Mouse (Mus musculus): Measurements from ENCODE around the gene Gm37419.

The Gm37419 gene

DNA sequence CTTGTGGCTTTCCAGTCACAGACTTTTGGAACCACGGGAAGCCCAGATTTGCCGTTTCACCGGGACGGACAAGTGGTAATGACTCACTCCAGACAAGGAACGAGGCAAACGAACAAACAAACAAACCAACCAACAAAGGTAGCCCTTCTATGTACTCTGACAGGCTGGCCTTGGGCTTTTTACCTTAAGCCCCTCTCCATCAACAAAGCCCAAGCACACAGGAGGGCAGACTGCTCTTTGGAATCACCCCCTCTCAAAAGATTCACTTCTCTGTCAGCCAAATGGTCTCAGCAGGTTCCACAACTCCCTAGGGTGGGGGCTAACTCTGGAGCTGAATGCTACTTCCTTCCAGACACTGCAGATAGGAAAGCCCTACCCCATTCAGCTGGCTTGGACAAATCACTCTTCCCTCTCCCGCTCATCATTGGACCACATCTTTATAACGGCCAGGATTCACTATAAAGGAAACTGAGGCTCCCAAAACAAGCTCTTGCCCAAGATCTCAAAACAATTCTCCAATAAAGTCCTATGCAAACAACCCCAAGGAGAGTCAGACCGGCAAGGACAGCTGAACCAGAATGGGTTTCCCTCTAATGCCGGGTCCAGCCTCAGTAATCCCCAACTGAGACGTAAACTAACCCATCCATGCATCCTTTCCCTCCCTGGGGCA lies 7.9 kb upstream of the Gm37419 start:
- no peak for DNase-seq

DNA sequence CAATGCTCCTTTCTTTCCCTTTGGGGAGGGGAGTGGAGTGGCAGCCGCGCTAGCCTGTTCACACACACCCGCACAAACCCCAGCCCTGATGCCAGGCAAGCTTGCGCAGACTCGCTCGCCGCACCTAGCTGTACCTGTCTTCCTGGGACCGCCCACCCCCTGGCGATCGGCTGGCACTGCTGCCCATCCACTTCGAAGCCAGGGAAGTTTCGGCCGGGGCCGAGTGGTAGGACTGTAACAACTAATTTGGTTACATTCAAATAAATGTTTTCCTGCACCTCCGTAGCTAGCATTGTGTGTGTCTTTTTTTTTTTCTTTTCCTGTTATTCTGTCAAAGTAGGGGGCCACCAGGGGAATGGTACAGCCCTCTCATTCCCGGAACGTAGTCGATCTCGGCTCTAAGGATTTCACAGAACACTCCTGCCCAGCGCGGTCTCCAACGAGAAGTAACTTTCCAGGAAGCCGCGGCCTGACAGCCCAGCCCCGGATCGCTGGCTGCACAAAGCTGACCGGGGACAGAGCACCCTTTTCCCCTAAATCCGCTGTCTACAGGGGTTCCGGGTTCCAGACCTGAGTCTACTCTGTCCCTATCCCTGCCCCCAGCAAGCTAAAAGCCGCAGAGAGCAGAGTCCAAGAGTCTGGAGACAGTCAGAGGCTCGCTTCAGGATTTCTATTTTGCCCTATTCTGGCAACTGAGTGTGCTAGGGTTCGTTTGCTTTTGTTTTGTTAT lies 7.1 kb upstream of the Gm37419 start:
- DNase-seq = peak; percentile 54

DNA sequence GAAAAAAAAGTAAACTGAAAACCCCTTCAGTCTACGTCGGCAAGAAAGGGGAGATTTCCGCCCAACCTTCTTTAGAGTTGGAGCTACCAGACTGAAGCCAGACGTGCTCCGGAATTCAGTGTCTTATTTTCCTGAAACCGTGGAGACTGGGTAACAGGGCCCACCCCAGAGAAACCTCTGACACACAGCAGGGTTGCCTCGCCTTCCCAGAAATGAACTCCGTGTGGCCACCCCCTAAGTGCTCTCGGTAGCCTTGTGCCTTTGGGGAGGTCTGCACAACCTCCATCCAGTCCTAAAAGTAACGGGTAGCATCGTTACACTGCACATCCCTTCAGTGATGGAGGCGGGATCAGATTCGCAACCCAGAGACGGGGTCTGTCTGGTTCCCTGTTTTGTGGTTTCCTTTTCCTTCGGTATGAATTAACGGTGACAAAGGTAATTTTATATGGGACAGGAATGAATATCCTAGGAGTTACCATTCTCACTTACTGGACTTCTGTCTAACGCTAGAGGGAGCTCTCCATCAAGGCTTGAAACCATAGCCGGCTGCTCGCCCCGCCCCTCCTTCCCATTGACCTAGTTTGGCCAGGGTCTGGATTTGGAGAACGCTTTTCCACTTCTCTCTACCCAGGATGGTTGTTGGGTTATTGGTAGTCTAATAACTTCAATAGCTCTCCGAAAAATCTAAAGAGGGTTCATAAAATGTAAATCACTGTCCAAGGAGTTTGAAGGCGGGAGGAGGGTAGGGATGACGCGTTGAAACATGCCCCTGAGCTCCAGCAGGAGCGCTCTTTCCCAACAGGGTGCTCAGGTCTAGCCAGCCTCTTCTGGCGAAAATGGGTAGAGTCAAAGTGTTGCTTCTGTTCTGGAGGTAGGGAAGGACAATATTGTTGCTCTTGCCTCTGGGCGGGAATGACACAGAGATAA lies 6.1 kb upstream of the Gm37419 start:
- peak; percentile 96 for DNase-seq

DNA sequence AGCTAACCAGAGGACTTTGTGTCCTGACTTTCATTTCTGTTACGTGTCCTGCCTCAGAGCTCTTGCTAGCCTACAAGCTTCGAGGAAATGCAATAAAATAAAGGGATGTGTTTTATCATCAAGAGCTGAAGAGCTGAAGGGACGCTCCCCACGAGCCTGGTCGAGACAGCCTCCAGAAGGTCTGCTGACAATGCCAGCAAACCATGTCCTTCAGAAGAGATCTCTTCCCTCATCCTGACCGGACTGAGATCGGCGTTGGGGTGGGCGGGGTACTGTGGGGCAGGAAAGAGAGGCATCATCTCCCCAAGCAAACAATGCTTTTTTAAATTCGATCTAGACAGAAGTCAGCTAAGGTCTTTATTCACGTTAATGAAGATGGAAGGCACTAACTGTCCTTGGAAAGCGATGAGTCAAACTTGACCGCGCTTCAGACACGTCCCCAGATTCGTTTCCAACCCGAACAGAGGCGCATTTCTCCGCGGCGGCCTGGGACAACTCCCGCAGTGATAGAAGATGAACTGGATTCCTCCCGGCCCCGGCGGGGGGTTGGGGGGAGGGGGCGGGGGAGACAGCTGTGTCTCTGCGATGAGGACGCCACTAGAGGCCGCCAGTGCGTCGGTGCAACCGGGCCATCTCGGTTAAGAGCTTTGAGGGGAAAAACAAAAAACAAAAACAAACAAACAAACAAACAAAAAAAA lies 5.2 kb upstream of the Gm37419 start:
- peak; percentile 81 for DNase-seq

DNA sequence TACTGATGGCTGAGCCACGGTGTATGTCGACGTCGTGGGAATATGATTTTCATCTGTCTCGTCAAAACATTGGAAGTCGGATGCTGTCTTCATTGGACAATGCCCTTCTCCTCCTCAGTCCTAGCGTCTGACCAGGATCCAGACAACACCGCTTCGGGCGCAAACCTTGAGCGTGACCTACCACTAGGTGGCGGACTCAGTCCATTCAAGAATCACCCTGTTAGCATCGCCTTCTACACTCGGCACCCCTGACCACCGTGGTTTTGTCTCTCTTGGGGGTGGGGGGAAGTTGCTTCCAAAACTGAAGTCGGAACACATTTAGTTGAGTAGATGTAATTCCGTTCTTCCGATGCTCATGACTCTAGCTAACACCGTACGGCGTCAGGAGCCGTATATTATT lies 4.1 kb upstream of the Gm37419 start:
- DNase-seq = peak; percentile 96

DNA sequence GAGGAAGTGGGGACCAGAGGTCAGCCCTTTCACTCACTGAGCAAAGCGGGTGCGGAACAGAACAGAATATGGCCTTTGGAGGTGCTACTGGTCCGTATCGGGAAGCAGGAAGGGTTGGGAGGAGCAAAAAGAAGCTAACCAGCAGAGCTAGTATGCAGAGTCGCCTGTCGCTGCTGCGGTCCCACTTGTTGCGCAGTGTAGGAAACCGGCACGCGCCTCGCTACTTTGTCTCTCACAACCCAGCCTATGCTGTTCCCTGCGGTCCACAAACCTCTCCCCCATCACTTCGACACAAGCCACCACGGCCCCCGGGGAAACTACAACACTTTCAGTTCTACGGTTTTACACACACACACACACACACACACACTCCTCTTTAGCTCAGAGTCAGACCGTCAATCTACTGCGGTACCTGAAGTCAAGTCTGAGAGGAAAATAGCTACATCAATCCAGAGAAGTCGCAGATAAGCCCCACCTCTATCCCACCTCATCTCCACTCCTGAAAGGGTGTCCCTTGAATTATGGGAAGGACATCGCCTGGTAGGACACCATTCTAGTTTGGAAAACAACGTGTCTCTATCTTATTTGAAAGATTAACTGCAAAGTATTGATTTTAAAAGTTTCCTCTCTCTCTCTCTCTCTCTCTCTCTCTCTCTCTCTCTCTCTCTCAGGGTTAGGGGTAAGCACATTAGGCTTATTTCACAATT lies 3.4 kb upstream of the Gm37419 start:
- DNase-seq = peak; percentile 75

DNA sequence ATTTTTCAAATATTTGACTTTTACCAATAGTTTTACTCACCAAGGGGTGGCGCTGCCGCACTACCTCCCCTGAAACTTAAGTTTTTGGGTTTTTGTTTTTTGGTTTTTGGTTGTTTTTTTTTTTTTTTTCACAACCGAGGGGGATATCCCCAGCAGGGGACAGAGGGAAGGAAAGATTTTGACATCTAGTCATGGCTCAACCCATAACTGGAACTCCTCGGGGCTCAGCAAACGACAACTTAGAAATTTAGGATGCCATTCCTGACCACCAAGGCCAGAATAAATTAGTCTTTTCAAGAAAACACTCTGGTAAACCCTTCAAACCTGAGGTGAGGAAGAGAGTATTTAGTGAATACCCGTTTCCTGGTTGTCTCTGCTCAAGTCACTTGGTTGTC lies 2.8 kb upstream of the Gm37419 start:
- peak; percentile 71 for DNase-seq

DNA sequence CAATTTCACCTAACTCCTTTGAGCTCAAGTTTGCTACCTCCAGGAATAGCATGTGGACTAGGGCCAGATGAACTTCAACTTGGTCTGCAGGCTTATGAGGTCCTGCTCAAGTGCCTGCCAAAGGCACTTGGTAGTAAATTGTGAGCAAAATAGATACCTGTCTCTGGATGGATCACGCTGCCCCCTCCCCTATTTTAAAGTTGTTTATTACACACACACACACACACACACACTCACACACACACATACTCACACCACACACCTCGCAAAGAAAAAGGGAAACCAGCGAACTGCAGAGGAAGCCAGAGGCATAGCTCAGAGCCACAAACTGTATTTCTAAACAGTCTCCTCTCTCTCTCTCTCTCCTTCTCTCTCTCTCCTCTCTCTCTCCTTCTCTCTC lies 2.1 kb upstream of the Gm37419 start:
- peak; percentile 53 for DNase-seq

DNA sequence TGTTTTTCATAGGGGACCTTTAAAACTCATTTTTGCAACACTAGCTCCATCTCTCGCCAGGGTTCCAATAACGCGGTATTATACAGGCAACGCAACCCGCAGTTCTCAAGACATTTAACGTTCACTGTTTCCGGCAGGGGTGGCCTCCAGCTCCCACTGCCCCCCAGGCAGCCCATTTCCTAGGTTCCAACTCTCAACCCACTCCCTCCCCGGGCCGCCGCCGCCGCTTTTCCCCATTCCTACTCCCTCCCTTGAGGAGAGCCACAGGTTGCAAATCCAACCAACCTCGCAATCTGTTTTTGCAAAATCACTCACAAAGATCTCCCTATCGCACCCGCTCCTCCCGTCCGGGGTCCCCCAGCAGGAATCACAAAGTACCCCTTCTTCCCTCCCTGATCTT lies 1.4 kb upstream of the Gm37419 start:
- peak; percentile 39 for DNase-seq

DNA sequence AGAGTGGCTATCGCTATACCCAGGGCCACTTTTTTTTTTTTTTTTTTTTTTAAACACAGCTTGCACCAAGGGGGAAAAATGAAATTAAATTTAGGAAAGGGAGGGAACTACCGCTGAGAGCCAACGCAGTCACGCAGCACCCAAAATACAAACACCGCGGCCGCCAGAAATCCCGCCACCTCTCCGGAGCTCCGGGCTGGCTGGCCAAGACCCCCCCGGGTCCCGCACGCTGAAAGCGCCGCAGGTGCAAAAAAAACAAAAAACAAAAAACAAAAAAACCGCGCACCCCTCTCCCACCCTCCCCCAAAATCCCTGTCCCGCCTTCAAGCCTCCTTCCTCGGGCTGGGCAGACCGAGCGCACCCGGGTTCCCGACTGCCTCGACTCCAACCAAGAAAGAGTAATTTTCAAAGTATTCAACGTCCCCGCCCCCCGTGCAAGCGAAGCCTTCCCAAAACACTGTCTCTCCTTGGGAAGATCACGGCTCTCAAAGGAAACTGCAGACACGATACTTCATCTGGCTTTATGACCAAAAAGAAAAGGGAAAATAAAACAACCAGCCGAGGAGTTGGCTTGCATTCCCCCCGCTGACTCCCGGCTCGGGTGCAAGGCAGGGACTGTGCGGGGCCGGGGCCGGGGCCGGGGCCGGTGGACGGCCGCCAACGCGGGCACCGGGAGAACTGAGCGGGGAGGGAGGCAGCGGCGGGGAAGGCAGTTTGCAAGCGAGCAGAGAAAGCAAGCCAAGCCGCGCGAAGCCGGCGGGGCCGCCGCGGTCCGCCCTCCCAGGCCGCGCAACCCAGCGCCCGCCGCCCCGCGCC lies 733 bp upstream of the Gm37419 start:
- DNase-seq = peak; percentile 62

DNA sequence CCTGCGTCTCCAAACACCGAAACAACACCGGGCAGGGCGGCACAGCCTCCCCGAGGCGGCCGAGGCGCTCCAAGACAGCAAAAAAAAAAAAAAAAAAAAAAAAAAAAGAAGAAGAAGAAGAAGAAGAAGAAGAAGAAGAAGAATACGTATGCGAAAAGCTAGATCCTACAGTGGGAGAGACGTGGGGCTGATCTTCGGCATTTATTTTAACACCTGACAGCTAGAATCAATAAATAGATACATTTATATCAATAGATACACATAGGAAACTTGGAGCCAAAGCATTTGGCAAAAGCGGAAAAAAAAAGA lies 171 bp upstream of the Gm37419 start:
- no peak for DNase-seq

DNA sequence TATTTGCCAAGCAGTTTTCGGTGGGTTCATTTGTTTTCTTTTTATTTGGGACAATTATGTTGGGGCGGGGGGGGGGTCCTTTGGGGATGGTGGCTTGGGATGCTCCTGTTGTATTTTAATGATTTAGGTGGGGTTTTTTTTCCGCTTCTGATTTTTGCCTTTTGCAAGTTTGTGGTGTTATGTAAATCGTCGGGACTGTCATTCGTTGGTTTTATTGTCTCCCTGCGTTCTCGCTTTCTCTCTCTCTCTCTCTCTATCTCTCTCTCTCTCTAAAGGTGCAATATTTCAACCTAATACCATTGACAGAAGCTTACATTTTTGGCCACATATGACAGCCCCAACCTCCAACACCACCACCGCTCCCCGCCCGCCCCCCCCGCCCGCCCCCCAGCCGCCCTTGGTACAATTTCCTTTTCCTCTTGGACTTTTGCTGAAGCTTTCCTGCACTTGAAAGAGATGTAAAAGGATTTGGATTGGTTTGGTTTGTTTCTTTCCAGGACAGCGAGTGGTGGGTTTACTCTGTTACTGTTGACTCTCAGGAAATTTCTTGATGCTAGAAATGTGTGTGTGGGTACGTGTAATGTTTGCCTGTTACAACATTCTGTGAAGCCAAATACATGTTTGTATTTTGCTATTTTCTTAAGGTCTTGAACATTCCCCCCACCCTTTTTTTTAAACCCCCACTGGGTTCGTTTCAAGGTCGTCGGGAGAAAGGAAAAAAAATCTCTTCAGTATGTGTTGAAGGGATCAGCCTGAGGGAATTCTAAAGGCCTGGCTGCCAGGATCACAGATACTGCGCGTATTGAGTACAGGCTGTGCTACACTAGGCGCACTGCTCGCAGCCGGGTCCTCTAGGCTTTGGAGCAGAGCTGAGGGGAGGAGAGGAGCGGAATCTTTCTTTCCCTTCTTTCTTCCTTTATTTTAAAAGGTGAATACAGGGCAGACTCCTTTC lies 1.2 kb downstream of the Gm37419 start:
- DNase-seq = peak; percentile 59

DNA sequence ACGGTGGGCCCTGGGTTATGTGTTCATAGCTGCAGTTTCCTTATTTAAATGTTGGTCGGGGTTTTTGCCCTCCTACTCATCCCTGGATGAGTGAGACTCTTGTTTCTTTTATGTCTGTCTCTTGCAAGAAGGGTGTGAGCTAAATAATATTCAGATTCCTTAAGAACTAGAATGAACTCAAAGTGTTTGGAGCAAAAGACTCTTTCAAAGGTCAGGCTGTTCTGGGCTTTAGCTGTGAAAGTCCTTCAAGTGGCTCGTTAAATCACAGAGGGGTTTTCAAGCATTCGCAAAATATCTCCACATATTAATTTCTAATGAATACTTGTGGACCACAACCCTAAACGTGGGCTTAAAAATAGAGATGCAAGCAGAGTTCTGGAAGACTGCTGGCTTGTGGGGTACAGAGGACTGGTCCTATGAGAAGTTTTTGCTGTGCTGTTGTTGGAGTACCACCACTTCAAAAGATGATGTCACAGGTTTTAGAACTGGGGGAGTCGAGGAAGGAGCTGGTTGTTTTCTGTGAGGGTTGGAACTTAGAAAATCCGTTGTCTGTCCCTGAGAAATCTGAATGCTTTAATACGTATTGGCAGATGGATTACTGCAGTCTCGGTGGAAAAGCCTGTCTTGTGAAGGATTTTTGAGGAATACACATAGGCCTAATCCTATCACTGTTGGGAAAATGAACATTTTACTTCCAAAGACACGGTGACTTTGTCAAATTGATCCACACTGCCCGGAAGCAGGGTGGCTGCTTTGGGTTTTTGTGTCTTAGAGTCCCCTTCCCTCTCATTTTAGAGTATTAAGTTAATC lies 2.1 kb downstream of the Gm37419 start:
- no peak for DNase-seq

DNA sequence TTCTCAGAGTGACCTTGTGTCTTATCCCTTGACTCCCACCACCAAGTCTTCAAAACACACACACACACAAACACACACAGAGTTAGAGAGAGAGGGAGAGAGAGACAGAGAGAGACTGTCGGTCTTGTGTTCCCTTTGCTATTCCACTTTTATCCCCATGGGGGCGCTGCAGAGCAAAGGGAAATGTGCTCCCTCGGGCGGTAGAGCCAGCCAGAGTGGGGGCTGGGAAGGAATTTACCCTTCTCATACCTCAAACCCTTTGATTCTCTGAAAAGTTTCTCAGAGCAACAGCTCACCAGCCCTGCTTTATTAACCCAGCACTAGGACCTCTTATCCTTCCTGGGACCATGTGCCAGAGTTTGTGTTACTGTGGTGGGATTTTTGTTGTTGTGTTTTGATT lies 2.9 kb downstream of the Gm37419 start:
- peak; percentile 95 for DNase-seq

DNA sequence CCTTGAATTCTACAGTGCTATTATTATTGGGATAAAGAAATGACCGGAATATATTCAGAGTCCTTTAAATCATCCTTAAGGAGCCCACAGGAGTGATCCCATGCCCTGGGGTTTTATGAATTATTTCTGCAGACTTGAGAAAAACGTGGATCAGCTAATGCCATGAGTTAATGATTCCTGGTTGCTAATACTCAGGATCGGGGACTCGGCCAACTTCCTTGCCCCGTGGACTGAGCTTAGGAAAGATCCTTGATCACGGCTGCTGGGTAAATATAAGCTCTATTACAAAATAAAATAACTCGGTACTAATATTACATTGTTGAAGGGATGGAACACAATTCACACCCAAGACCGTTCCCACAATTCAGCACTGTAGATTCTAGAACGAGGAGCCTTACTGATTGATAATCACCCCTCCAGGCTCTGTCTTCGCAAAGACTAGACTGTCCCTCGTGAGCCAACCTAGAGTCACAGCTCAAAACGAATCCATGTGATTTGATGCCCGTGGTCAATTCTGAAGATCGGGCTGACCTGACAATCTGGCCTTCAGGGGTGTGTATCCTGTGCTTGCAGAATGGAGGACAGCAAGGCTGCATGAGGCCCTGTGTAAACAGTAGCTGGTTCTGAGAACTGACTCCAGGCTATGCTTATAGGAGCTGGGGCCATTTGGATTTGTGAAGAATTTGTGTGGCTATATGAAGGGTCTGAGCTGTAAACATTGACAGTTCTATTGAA lies 3.7 kb downstream of the Gm37419 start:
- no peak for DNase-seq

DNA sequence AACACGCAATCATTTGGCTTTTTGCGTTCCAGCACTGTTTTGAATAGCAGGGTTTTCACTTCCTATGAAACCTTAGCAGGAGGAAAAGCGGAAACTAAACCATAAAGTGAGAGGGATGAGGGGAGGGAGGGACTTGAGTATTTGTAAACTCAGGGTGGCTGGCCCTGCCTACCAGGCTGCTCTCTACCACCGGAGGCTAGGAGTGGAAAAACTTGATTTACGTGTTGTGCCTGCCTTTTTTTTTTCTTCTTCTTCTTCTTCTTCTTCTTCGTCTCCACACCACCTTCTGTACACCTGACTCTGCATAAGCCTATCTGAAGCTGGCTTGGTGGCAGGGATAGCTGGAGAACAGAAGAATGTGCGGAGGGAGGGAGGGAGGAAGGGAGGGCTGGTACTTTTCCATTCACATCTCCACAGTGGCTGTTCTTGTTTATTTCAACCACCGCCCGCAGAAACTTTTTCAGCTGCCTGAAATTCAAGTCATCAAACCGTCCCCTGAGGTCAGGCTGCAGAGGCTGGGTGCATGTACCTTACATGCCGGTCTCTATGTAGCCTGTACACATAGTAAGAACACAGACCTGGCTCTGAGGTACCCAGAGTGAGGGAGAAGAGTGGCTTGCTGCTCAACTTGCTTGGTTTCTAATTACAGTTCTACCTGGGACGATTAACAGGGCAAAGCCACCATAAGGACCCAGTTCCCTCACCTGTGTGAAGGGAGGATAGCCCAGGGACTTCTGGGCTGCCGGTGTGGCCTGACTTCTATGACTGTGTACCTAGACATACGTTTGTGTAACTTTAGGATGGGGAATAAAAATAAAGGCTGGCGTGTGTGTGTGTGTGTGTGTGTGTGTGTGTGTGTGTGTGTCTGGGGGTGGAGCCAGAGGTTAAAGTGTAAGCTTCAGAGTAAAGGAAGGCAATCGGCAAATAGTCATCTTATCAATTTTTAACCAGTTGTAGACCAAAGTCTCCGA lies 5.4 kb downstream of the Gm37419 start:
- DNase-seq = peak; percentile 78

DNA sequence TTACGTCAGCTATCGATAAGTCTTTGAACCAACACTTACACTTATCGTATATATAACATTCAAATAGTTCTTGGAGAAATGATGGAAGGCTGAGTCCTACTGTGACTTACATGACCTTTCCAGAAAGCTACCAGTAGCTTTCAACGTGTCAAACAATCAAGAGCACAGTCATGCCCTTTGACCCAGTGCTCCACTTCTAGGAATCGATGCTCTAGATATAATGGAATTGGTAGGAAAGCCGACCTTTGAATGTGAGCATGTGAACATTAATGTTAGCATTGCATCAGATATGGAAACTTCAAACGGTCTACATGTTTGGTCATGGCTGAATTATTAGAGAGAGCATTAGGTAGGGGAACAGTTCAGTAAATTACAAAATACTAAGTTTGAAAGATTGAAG lies 8.1 kb downstream of the Gm37419 start:
- DNase-seq = no peak

DNA sequence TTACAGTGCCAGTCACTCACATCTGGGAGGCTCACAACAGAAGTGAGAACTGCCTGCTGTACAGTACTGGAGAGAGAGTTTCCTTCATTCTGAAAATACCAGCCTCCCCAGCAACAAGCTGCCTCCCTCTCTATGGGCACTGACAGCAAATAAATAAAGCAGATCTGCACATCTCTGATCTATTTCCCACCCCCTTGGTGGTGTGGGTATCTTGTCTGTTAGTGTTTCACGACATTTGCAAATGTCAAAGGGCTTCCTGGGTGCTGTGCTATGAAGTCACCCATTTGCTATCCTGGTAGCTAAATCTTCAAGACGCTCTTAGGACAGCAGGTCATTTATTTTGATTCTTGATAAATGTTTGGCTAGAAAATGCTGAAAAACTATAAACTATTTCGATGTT lies 8.9 kb downstream of the Gm37419 start:
- no peak for DNase-seq
